Mouse (Mus musculus) gastrocnemius, adult 2 months (tissue): ENCODE results near the gene Fam217b. TPM values are rescaled to one million over a fixed set of nuclear protein-coding genes. Genes with fewer than 3 reads are reported as not detected.
A peak's percentile ranks its signal among the peaks of the same experiment; 100 is the strongest.

Source experiments
- DNase-seq: peaks from one replicate; pipeline ENCODE4 v3.0.0; 2022
- H3K27ac ChIP-seq: fragments of 200-600 bp; 2 replicates; pipeline ENCODE4 v1.8.1; 2022; ENCODE audit warnings: mild to moderate bottlenecking
- H3K4me3 ChIP-seq: fragments of 200-600 bp; 2 replicates; pipeline ENCODE4 v1.8.1; 2022; ENCODE audit warnings: mild to moderate bottlenecking, moderate library complexity
- CTCF ChIP-seq: fragments of 200-600 bp; IDR thresholded peaks from 2 replicates; pipeline ENCODE4 v1.8.1; 2022; ENCODE audit warnings: antibody characterized with exemption, mild to moderate bottlenecking, moderate library complexity
- intact Hi-C: fragments of 180-260 bp; cut with DNase I; formaldehyde crosslinking; loops from one replicate; pipeline ENCODE4 v1.15.1; 2025
- total RNA-seq, 2 experiments: library from RNA; stranded (reverse); gene quantifications; 2 replicates each; pipeline ENCODE4 v1.2.3; 2021

The Fam217b gene
- total RNA-seq, 2 experiments from 2014 or later, result 1.8 to 3.1 TPM

GRCm38 (mm10) chr2:178454664-178455516, 40.6 kb downstream of the Fam217b start:
- intact Hi-C loops, result no loop called here
- Histone ChIP-seq H3K27ac (peak overlapping the region; percentile 13), H3K4me3 (peak overlapping the region; percentile 15)
- no peak for TF ChIP-seq CTCF
- no peak for DNase-seq

GRCm38 (mm10) chr2:178457414-178457813, 43.1 kb downstream of the Fam217b start:
- Histone ChIP-seq H3K4me3 (no peak overlapping the region), H3K27ac (no peak overlapping the region)
- no peak for TF ChIP-seq CTCF
- intact Hi-C loops, result no loop called here
- no peak for DNase-seq

- intact Hi-C loops, result no loop called here
- Histone ChIP-seq H3K27ac (no peak overlapping the region), H3K4me3 (no peak overlapping the region)
- TF ChIP-seq CTCF, result no peak
- no peak for DNase-seq
Measured at GRCm38 (mm10) chr2:178460353-178460752, 46.0 kb downstream of the Fam217b start.

- Histone ChIP-seq H3K27ac (no peak overlapping the region), H3K4me3 (no peak overlapping the region)
- no peak for DNase-seq
- TF ChIP-seq CTCF, result no peak
- intact Hi-C loops, result no loop called here
Measured at GRCm38 (mm10) chr2:178471546-178472480, 57.5 kb downstream of the Fam217b start.

GRCm38 (mm10) chr2:178473916-178474315, 59.6 kb downstream of the Fam217b start:
- no peak for TF ChIP-seq CTCF
- no peak overlapping the region for H3K27ac ChIP-seq
- H3K4me3 ChIP-seq, result no peak overlapping the region
- DNase-seq, result no peak
- intact Hi-C loops, result no loop called here

Other genes starting within 250 kb of the Fam217b start
- gene Sycp2, start 6.8 kb upstream of the Fam217b start, total RNA-seq, result under 1 TPM; 0.11 to 0.20 TPM
- gene Ppp1r3d, start 52 bp upstream of the Fam217b start, total RNA-seq, result 1 to 10 TPM; 3.0 to 6.3 TPM
- not detected for gene Cdh26, start 16.0 kb downstream of the Fam217b start, total RNA-seq